Mouse (Mus musculus) heart, postnatal 0 days (tissue): Measurements from ENCODE around the gene Cebpg. TPM values are rescaled to one million over a fixed set of nuclear protein-coding genes. Genes with fewer than 3 reads are reported as not detected.

ENCODE experiments used
- ATAC-seq: fragments of 200-750 bp; cut with Nextera tagmentation; 2 replicates; pipeline ENCODE4 v1.8.0; 2017; ENCODE audit warnings: low read depth, moderate number of reproducible peaks, moderate library complexity; ENCODE audit not compliant: insufficient read depth
- DNase-seq: peaks from one replicate; pipeline ENCODE4 v3.0.0-alpha.2; 2016; ENCODE audit warnings: low spot score
- H3K27ac ChIP-seq: fragments of 300-500 bp; sonication (generic); 2 replicates; pipeline ENCODE4 v1.5.1; 2014; ENCODE audit warnings: low read depth, mild to moderate bottlenecking
- H3K27me3 ChIP-seq: fragments of 300-500 bp; sonication (generic); 2 replicates; pipeline ENCODE4 v1.6.1; 2014; ENCODE audit warnings: low read length, mixed read lengths; ENCODE audit not compliant: control insufficient read depth, insufficient read depth
- H3K36me3 ChIP-seq: fragments of 300-500 bp; sonication (generic); replicated peaks from 2 replicates; pipeline ENCODE4 v1.6.1; 2014; ENCODE audit warnings: low read length, mixed read lengths; ENCODE audit not compliant: control insufficient read depth, insufficient read depth
- H3K4me1 ChIP-seq: fragments of 300-500 bp; sonication (generic); 2 replicates; pipeline ENCODE4 v1.6.1; 2014; ENCODE audit warnings: antibody characterized with exemption; ENCODE audit not compliant: control insufficient read depth, insufficient read depth
- H3K4me2 ChIP-seq: fragments of 300-500 bp; sonication (generic); 2 replicates; pipeline ENCODE4 v1.6.1; 2014; ENCODE audit warnings: low read depth, mild to moderate bottlenecking, low read length, moderate library complexity
- H3K4me3 ChIP-seq: fragments of 300-500 bp; sonication (generic); 2 replicates; pipeline ENCODE4 v1.5.1; 2014; ENCODE audit warnings: low read depth, low read length
- H3K9ac ChIP-seq: fragments of 300-500 bp; sonication (generic); replicated peaks from 2 replicates; pipeline ENCODE4 v1.6.1; 2014; ENCODE audit warnings: low read depth, low read length, mixed read lengths
- H3K9me3 ChIP-seq: fragments of 300-500 bp; sonication (generic); replicated peaks from 2 replicates; pipeline ENCODE4 v1.6.1; 2016; ENCODE audit warnings: low read length; ENCODE audit not compliant: control insufficient read depth
- CTCF ChIP-seq: IDR thresholded peaks from 2 replicates; pipeline ENCODE4 v1.5.1; 2016; ENCODE audit warnings: antibody characterized with exemption, control low read depth, low read depth
- EP300 ChIP-seq: IDR thresholded peaks from 2 replicates; pipeline ENCODE4 v1.6.1; 2016; ENCODE audit warnings: antibody characterized with exemption, low read depth
- WGBS: fragments of 180-500 bp; shearing (Covaris S2); extraction: QIAGEN DNeasy Blood & Tissue Kit; methylation state at CpG from one replicate; pipeline ENCODE4 v1.1.7; 2014; 5-methylcytosine and 5-hydroxymethylcytosine counted together
- polyA plus RNA-seq: library from polyadenylated mRNA; unstranded; fragments of >200 nt; fragmentation: Nextera tagmentation; extraction: Ambion mirVana; gene quantifications from 2 replicates; pipeline ENCODE4 v1.2.1, GENCODE M21; 2015
- total RNA-seq: library from RNA; depleted of rRNA; stranded (reverse); fragments of >200 nt; gene quantifications from 2 replicates; pipeline ENCODE4 v1.2.3, GENCODE M21; 2014; ENCODE audit warnings: low replicate concordance

The Cebpg gene
- total and polyA plus RNA-seq, 2 experiments from 2014 or later = 9.1 to 13.4 TPM

DNA sequence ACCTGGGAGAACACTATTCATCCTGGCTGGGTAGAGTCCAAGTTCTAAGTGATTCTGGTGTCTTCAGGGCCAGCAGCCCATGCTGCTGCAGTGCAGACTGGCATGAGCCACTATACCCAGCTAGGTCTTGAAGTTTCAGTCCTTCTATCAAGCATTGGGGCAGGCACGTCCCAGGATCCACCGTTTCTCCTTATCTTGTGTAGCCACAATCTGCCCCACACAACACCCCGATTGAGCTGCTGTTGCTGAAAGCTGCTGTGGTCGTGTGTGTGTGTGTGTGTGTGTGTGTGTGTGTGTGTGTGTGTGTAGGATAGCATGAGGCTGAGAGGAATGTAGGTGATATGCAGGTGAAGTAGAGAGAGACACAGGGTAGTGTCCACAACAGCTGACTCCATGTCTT lies 20.8 kb downstream of the Cebpg start:
- DNase-seq = no peak
- ATAC-seq = no peak
- TF ChIP-seq EP300 = no peak
- no peak for TF ChIP-seq CTCF
- H3K4me1 ChIP-seq = peaks cover 8% of the 10 kb centered on the region
- H3K9me3 ChIP-seq = no peaks in the 10 kb centered on the region
- WGBS = 53% methylated on average over 4 of the region's 4 CpGs
- H3K4me3 ChIP-seq = no peak overlapping the region
- no peaks in the 10 kb centered on the region for H3K27me3 ChIP-seq
- H3K27ac ChIP-seq = peak overlapping the region; percentile 32; the same call in 1 of the 2 replicates
- H3K9ac ChIP-seq = no peak overlapping the region
- H3K4me2 ChIP-seq = no peak overlapping the region
- H3K36me3 ChIP-seq = peaks cover 8% of the 10 kb centered on the region; the same call in 1 of the 2 replicates

DNA sequence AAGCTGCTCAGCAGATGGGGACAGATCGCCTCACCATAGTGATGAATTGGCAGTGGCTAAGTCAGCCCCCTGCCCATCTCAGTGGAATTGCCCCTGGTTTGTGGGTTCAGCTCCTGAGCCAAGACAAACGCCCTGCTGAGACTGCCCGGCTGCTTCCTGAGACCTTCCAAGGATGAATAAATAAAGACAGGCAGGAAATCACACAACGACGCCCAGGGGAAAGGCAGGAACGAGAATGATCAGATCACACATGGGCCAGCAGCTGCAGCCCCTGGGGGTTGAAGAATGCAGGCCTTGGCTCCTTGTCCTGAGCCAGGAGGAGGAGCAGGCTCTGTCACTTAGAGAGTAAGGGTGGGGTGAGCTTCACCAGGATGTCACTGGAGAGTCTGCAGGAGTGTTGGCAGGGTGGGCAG lies 21.2 kb downstream of the Cebpg start:
- ATAC-seq = no peak
- Histone ChIP-seq H3K9ac (no peak overlapping the region), H3K27ac (no peak overlapping the region), H3K9me3 (no peaks in the 10 kb centered on the region), H3K4me1 (peaks cover 8% of the 10 kb centered on the region), H3K4me3 (no peak overlapping the region), H3K27me3 (no peaks in the 10 kb centered on the region), H3K36me3 (peaks cover 8% of the 10 kb centered on the region; the same call in 1 of the 2 replicates), H3K4me2 (no peak overlapping the region)
- 53% methylated on average over 6 of the region's 6 CpGs for WGBS
- TF ChIP-seq EP300 (no peak), CTCF (no peak)
- no peak for DNase-seq

DNA sequence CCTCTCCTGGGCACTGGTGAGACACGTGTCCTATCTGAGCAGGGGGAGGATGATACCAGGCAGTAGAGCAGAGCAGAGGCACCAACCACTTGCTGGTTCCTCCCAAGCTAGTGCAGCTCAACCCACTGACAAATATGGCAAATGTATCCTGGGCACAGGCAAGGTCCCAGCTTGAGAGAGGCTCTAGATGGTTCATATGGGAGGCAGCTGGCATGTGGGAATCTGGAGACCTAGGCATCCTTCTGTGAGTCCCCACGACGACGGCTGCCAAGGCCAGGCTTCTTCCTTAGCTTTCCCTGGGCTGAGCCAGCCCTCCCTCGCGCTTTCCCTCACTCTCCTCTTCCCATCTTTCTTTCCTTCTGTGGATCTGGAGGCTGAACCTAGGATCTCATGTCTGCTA lies 25.8 kb downstream of the Cebpg start:
- WGBS = 77% methylated on average over 6 of the region's 6 CpGs
- no peak overlapping the region for H3K9ac ChIP-seq
- H3K9me3 ChIP-seq = no peaks in the 10 kb centered on the region
- DNase-seq (no peak), ATAC-seq (no peak)
- H3K27me3 ChIP-seq = no peaks in the 10 kb centered on the region
- TF ChIP-seq CTCF (no peak), EP300 (no peak)
- H3K4me3 ChIP-seq = no peak overlapping the region
- H3K36me3 ChIP-seq = peaks cover 8% of the 10 kb centered on the region; the same call in 1 of the 2 replicates
- no peak overlapping the region for H3K27ac ChIP-seq
- peaks cover 4% of the 10 kb centered on the region for H3K4me1 ChIP-seq
- no peak overlapping the region for H3K4me2 ChIP-seq

DNA sequence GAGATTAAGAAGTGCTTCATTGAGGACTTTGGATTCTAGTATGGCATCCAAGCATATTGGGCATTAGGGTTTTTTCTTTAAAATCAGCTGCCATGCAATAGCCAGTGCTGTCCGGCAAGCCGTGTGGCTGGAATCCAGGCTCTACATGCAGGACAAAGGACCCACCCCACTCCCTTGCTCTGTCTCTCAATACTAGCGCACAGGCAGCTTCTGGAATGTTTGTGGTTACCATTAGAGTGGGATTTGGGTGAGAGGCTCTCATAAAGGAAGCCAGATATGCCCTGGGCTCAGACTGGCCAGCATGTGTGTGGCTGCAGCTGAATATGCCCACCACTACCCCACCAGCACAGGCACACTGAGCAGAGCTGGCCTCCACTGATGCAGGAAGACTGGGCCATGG lies 26.7 kb downstream of the Cebpg start:
- Histone ChIP-seq H3K36me3 (peaks cover 8% of the 10 kb centered on the region; the same call in 1 of the 2 replicates), H3K9ac (no peak overlapping the region), H3K4me2 (no peak overlapping the region), H3K4me1 (no peaks in the 10 kb centered on the region), H3K9me3 (no peaks in the 10 kb centered on the region), H3K4me3 (no peak overlapping the region), H3K27me3 (no peaks in the 10 kb centered on the region), H3K27ac (no peak overlapping the region)
- 93% methylated on average over 3 of the region's 3 CpGs for WGBS
- no peak for ATAC-seq
- TF ChIP-seq CTCF (no peak), EP300 (no peak)
- DNase-seq = no peak

DNA sequence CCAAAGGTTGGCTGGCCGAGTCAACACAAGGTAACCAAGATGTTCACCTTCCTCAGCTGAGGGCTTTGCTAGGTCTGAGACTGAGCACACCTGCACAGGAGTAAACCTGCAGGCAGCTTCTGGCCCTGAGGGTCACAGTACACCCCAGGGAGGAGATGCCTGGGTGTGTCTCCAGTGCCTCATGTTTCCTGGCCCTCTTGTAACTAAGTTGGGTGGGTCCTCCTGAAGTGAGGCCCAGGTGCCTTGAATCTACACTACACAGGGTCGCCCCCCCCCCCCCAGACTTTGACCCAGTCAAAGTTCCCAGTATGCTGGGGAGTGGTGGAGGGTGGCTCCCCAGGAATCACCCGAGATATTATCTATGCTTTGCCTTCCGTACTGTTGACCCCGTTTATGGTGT lies 27.1 kb downstream of the Cebpg start:
- no peak for ATAC-seq
- Histone ChIP-seq H3K27me3 (no peaks in the 10 kb centered on the region), H3K27ac (no peak overlapping the region), H3K36me3 (peaks cover 8% of the 10 kb centered on the region; the same call in 1 of the 2 replicates), H3K4me1 (no peaks in the 10 kb centered on the region), H3K4me2 (no peak overlapping the region), H3K4me3 (no peak overlapping the region), H3K9ac (no peak overlapping the region), H3K9me3 (no peaks in the 10 kb centered on the region)
- WGBS = 85% methylated on average over 5 of the region's 5 CpGs
- DNase-seq = no peak
- no peak for TF ChIP-seq EP300
- no peak for TF ChIP-seq CTCF

DNA sequence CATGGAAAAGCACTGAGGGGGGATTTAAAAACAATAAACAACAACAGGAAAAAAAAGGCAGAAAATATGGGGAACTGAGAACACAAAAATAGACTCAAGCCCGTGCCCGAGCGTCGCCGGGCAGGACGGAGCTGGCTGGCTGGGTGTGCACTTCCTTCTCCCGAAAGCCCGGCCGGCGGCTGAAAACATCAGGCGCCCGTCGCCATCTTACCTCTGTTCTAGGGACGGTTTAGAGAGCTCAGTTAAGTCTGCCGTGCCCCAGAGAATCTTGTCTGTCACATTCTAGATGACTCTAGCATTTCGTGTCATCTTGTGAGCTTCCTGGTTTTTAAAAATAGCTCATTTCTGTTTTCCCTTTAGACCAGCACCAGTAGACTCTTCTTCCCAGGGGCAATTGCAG lies 27.8 kb downstream of the Cebpg start:
- Histone ChIP-seq H3K36me3 (peaks cover 8% of the 10 kb centered on the region; the same call in 1 of the 2 replicates), H3K4me3 (no peak overlapping the region), H3K9me3 (no peaks in the 10 kb centered on the region), H3K4me1 (no peaks in the 10 kb centered on the region), H3K9ac (no peak overlapping the region), H3K4me2 (no peak overlapping the region), H3K27me3 (no peaks in the 10 kb centered on the region), H3K27ac (no peak overlapping the region)
- TF ChIP-seq CTCF (no peak), EP300 (no peak)
- ATAC-seq (no peak), DNase-seq (no peak)
- WGBS = 80% methylated on average over 16 of the region's 16 CpGs
